Mouse (Mus musculus) hematopoietic stem cell, adult 5-6 weeks (primary cell): ENCODE data around the gene Zfp780b. TPM values are rescaled to one million over a fixed set of nuclear protein-coding genes. Genes with fewer than 3 reads are reported as not detected.
"Not testable (repeated sequence)": the region's sequence is repeated elsewhere in the genome, so short reads cannot be mapped to it uniquely, and the experiment has no call there.

Source experiments
- ATAC-seq, 2 experiments: fragments of 125-278 bp in 1 of 2; replicated peaks in 1 of 2; 2 replicates each; pipeline ENCODE4 v1.8.0; 2016 to 2017; ENCODE audit warnings: inconsistent platforms in 2 of 2, mild to moderate bottlenecking in 2 of 2, moderate number of reproducible peaks in 2 of 2, low read depth in 1 of 2, moderate TSS enrichment in 1 of 2; ENCODE audit not compliant: low FRiP score in 2 of 2, poor library complexity in 2 of 2, severe bottlenecking in 2 of 2, insufficient read depth in 1 of 2, low TSS enrichment in 1 of 2
- total RNA-seq: library from RNA; stranded (forward); fragments of 172-1452, 232-1000 nt; gene quantifications from 2 replicates; pipeline ENCODE4 v1.2.3, GENCODE M21; 2017

Gene Zfp780b
- total RNA-seq = 18.0 and 23.6 TPM in 2 replicates

DNA sequence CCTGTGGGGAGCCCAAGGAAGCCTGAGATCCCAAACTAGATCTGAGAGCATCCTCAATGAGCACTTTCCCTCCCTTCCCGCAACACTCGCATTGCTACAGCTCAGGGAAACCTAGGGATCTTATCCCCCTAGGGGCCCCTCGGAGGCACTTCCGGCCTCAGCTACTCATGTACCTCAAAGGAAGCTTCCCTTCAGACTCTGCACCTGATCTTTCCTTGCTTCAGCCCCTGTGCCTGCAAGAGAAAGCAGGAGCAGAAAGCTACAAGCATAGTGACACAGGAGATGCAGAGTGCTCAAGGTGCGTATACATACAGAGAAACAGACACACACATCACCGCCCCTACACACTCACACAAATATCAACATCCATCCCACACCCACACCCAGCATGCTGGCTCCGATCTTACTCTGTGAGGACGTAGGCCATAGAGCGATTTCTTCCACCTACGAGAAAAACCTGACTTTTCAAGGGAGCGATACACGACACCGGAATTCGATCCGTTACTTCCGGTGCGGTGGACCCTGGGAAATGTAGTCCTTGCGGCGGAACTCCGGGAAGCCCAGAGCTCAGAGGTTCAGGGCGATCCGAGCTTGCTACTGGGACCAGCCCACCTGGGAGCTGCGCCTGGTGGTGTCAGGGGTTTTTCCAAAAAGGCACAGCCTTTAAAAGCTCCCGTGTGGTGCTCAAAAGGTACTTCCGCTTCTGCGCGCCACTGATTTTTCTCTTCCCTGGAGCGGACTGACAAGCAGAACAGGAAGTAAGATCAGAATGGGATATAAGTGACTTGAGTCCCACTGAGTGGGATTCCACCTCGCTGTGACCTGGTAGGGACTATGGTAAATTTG, at the start of gene Zfp780b:
TSS of gene Zfp780b (minus strand) at position 489 of the 846 bp plus-strand sequence.
- peak; percentile 87 to 90 for ATAC-seq

DNA sequence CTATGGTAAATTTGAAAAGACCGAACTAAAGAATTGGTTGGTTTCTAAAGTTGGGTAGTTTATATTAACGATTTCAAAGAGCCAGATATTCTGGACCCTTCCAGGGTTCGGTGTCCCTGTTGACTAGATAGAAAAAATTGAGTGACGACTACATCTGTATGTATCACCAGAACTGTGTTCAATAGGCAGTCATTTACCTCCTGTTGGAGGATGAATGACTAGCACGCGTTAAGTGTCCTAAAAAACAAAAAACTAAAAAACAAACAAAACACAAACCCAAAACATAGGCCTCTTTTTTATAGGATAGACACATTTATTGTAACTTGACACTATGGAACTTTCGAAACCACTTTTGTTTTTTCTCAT, 35.5 kb upstream of the Zfp780b start:
- no peak; a peak in 1 of 4 replicates for ATAC-seq

DNA sequence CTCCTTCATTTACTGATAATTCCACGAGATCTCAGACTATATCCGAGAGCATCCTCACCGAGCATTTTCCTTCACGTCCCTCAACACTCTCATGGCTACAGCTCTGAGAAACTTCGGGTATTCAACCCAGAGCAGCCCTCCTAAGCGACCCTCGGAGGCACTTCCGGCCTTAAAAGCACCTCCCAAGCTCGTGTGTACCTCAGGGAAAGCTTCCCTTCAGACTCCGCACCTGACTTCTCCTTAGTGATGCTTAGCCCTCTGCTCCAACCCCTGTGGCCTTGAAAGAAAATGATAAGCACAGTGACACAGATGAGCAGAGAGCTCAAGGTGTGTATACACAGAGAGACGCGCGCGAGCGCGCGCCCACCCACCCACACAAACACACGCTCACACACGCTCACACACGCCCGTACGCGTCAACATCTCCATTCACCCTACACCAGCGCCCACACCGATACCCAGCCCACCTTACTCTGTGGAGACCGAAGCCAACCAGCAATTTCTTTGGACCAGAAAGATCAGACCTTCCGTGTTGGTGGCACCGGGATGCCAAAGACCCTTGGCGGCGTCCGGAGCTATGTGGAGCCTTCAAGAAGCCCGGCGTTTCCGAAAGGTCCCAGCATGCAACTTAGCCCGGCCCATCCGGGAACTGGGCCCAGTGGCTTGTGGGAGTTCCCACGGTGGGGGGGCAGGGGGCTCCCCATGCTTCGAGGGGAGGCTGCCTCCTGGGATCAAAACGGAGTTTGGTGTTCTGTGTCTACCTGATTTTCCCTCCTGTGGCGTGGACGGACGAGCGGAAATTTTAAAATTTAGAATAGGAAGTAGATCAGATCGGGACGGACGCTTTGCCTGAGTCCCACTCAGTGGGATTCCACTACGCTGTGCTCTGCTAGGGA, 34.8 kb upstream of the Zfp780b start, which contains the start of gene Zfp850:
TSS of gene Zfp850 (minus strand) at position 567 of the 896 bp plus-strand sequence.
- ATAC-seq = peak; percentile 89 to 90

DNA sequence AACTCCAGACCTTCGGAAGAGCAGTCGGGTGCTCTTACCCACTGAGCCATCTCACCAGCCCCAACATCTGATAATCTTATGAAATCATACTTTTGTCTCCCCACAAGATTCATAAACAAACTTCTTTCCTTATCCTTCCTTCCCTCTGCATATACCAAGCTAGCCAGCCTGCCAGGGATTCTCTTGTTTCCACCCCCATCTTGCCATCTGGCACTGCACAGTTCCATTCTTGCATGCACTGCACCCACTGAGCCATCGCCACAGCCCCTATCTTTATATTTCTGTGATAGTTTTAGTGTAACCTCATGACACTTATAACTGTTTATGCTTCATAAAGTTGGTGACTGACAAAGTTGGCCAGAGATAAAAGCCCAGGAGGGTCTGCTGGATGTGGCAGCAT, 31.3 kb upstream of the Zfp780b start:
- no peak for ATAC-seq

DNA sequence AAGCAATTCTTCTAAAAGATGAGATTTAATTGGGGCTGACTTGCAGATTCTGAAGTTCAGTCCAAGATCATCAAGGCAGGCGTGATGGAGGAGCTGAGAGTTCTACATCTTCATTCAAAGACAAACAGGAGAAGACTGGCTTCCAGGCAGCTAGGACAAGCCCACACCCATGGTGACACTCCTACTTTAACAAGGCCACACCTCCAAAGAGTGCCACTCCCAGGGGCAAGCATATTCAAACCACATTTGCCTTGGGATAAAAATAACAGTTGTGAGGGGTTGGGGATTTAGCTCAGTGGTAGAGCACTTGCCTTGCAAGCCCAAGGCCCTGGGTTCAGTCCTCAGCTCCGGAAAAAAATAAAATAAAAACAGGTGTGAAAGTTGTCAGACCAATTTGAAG, 3.2 kb upstream of the Zfp780b start:
- ATAC-seq = no peak

DNA sequence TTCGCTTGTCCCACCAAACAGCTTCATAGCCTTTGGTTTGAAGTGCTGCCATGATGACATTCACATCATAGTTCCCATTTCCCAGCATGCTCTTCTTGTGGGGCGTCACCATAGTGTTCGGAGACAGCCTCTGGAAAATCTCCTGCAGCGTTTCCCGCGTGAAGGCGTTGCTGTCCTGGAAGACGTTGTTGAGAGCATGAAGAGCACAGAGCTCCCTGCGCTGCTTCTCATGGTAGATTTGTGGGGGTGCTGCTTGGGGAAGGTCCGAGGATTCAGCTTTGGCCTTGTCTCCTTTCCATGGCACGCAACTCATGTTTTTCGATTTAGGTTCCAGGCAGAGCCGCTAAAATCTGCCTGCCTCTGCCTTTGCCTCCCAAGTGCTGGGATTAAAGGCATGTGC, 29.5 kb downstream of the Zfp780b start:
- not testable (repeated sequence) for ATAC-seq

DNA sequence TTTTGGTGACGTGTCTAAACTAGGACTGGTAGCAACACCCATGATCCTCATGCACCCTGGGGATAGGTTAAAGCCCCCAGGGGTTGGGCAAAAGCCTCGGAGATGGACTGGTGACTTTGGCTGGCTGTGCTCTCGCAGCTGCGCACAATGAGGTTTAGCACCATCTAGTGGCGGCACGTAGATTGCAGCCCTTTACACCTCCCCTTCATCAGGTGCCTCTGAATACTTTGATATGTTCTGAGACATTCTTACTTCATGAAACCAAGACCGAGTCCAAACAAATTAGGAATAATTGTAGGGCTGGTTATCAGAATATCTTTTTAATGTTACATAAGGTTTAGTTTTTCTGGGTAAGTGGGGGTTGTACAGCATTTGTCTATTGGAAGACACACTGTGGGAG, 37.1 kb downstream of the Zfp780b start:
- 0 out of 4 replicates have a peak, but pooled peaks of 1 of the 2 experiments have one; percentile 32 for ATAC-seq

DNA sequence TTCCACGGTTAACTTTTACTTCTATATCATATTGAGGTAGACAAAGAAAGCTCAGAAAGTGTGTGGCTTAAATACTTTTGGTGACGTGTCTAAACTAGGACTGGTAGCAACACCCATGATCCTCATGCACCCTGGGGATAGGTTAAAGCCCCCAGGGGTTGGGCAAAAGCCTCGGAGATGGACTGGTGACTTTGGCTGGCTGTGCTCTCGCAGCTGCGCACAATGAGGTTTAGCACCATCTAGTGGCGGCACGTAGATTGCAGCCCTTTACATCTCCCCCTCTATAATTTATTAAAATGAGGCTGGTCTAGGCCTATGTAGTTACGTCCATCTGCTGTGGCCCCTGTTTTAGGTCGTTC, 45.2 kb downstream of the Zfp780b start:
- ATAC-seq = not testable (repeated sequence)

DNA sequence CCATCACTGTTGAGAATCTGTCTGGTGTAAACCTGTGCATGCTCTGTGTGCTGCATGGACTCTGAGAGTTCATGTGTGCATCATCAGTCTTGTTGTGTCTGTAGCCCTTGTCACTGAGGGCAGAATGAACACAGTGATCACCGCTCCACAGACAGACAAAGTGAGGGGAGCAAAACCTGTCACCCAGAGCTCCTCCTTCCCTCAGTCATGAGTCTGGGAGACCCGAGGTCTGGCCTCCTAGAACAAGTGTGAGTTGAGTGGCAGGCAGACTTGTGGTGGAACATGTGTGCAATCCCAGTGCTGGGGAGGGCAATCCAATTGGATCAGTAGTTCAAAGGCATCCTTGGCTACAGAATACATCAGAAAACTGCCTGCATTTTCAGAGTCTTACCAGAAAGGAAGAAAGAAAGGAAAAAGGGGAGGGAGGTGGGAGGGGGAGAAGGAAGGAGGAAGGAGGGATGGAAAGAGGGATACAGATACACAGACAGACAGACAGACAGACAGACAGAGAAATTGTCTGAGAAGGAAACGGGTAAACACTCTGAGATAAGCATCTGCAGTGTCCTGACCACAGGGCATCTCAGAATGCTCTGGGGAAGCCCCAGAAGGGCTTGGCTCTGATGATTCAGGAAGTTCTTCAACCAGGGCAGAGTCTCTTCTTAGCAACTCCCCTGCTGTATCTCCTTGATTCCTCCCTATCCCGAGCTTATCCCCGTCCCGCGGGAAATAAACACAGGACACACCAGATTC, 45.7 kb downstream of the Zfp780b start:
- peak; percentile 88 for ATAC-seq

DNA sequence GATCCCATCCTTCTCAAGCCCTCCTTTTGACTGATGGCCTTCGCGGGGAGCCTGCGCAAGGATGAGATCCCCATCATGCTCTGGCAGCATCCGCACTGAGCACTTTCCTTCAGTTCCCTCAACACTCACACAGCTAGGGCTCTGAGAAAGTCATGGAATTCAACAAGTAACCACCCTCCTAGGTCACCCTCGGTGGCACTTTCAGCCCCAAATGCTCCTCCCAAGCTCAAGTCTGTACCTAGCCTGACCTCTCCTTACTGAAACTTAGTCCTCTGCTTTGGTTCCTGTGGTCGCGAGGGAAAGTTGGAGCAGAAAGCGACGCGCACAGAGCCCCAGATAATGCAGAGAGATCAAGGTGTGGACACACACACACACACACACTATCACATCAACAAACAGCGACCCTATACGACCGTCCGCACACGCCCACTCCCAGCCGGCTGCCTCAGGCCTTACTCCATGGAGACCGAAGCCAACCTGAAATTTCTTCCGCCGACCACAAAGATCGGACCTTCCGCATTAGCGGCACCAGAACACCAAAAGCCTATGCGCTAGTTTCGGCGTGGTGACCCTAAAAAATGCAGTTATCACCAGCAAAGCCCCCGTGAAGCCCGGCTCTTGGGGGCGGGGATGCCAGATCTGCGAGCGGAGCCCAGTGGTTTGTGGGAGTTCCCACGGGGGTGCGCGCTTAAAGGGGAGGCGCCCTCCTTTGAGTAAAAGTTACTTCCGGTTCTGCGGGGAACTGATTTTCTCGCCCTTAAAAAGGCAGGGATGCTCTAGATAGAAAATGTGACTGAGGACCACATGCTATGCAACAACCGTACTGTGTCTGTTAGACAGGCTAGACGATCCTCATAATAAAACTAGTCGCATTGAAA, 49.9 kb downstream of the Zfp780b start, which contains the start of gene Zfp974:
TSS of gene Zfp974 (minus strand) at position 643 of the 878 bp plus-strand sequence.
- ATAC-seq = peak; percentile 82 to 86

DNA sequence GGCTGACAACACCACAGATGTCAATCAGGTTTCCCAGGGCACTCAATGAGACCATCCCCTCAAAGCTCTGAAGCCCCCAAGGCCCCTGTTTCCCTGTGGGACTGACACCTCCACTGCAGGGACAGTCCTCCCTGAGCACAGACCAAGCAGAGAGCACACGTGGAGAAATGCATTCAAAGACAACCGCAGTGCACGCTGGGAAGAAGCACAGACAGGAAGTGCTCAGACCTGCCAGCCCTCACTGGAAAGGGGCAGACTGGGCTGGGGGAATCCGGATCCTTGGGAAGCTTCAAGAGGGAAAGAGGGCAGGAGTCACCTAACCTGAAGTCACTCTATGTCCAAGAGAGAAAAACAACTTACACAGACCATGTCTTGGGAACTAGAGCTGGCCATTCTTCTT, 51.9 kb downstream of the Zfp780b start:
- not testable (repeated sequence) for ATAC-seq

DNA sequence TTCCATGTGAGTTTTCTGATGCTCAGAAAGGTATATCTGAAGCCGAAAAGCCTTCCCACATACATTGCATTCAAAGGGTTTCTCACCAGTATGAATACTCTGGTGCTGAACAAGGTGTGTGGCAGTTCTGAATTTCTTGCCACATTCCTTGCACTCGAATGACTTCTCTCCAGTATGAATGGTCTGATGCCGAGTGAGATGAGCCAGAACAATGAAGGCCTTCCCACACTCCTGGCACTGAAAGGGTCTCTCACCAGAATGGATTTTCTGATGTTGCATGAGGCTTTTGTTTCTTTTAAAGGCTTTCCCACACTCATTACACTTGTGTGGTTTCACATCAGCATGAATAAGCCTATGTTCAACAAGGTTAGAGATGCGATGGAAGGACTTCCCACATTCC, 68.0 kb downstream of the Zfp780b start:
- not testable (repeated sequence) for ATAC-seq

Other genes starting within 250 kb of the Zfp780b start
- gene Zfp60, start 247.8 kb downstream of the Zfp780b start, total RNA-seq = 13.0 and 14.1 TPM in 2 replicates
- 9.0 and 10.3 TPM in 2 replicates for gene Zfp626, start 172.0 kb downstream of the Zfp780b start, total RNA-seq
- 8.5 and 10.4 TPM in 2 replicates for gene Zfp59, start 140.6 kb downstream of the Zfp780b start, total RNA-seq
- gene Zfp607a, start 121.6 kb downstream of the Zfp780b start, total RNA-seq = 7.0 and 14.1 TPM in 2 replicates
- 10.1 and 15.3 TPM in 2 replicates for gene Zfp974, start 49.7 kb downstream of the Zfp780b start, total RNA-seq
- gene Zfp850, start 34.9 kb upstream of the Zfp780b start, total RNA-seq = 8.3 and 16.6 TPM in 2 replicates
- gene Psmc4, start 70.9 kb upstream of the Zfp780b start, total RNA-seq = 110 and 131 TPM in 2 replicates
- not detected in 2 replicates for gene Fcgbp, start 92.1 kb upstream of the Zfp780b start, total RNA-seq
- gene 9530053A07Rik, start 150.3 kb upstream of the Zfp780b start, total RNA-seq = not detected in 2 replicates
- 162 and 213 TPM in 2 replicates for gene Fbl, start 190.5 kb upstream of the Zfp780b start, total RNA-seq
- gene Dyrk1b, start 200.3 kb upstream of the Zfp780b start, total RNA-seq = 4.7 and 6.1 TPM in 2 replicates